Mouse (Mus musculus) c-Kit-negative CD71-positive TER-119-positive erythroid progenitor cells, embryonic 14.5 days (primary cell): ENCODE data around the gene Vmo1.

Source experiments
- DNase-seq: peaks from one replicate; pipeline ENCODE4 v3.0.0-alpha.2; 2013; ENCODE audit warnings: low read depth, low spot score

Vmo1 gene

DNA sequence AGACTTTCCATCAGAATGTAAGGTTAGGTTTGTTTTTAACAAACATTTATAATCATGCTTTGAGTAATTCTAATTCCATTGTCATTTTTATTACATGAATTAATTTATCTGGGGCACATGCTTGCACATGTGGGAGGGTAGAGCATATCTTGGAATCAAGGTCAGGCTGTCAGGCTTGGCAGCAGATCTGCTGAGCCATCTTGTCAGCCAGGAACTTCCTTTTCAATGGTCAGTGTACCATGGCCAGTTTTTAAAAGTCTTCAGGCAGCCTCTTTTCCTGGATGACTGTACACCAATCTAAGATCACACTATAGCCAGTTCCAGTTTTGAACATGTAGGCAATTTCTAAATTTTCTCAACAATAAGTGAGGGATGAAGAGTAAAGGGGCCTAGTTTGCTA, 41.7 kb downstream of the Vmo1 start:
- no peak for DNase-seq

- DNase-seq: no peak
Observed at GRCm38 (mm10) chr11:70469764-70470163, 44.7 kb downstream of the Vmo1 start.

DNA sequence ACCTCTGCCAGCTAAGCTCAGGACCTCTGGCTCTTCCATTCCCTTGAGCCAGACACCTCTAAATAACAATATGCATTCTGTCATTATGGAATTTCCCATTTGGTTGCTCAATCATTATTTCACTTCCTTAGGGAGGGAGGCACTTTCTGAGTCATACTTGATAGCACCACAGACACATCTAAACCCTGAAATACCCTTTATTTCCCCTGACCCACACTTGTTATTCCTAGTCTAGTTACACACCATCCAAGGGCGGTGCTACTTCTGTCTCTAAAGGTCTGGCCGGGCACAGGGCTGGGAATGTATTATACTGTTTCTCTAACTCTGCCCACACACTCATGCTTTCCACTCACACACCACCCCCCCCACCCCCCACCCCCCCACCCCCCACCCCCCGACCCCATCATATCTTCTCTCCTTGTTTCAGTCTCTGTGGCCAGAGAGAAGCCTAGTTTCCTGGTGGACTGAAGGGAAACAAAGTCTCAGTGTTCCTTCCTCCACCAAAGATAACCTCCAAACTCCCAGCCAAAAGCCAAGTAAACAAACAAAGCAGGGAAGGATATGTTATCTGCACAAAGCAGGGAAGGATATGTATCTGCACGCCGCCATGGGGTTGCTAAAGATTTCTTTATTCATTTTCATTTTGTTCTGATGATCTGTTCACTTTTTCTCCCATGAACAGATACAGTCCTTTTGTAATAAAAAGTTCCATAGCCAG, 46.4 kb downstream of the Vmo1 start:
- DNase-seq: no peak

DNA sequence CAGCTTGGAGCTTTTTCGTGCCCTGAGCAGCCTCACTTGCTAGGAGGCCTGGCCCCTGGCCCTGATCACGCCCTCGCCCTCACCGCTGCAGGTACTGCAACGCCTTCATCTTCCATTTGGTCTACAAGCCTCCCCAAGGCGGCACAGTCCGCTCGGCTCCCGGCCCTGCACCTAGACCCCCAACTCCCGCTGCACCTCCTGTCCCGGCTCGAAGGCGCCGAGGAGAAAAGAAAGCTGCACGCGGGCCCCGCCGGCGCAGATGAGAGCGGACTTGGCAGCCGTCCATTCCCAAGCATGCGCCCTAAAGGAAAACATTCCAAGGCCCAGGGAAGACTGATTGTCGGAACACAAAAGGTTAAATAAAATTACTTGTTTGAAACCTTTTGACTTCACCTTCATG, 48.6 kb downstream of the Vmo1 start:
- DNase-seq: no peak

GRCm38 (mm10) chr11:70465211-70465610, 49.2 kb downstream of the Vmo1 start:
- no peak for DNase-seq

DNA sequence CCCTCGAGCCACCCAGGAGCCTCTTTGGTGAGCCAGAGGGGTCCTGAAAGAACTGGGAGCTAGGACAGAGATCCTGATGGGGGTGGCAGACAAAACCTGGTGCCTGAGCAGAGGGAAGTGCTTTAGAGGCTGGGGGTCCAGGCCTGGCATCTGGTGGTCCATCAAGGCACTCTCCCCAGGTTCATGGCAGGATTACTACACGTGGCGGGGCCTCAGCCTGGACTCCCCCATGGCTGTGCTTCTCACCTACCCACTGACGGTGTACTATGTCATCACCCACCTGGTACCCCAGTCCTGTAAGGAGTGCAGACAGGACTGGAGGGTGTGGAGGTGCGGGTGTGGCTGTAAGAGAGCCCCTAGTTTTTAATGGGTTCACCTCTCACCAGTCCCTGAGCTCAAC, 50.4 kb downstream of the Vmo1 start:
- no peak for DNase-seq
